Mouse (Mus musculus): ENCODE results near the gene Eya2. TPM values are rescaled to one million over a fixed set of nuclear protein-coding genes. Genes with fewer than 3 reads are reported as not detected.

Eya2 gene
- polyA plus RNA-seq, 1 experiment from 2014 or later, result 3.5 TPM

DNA sequence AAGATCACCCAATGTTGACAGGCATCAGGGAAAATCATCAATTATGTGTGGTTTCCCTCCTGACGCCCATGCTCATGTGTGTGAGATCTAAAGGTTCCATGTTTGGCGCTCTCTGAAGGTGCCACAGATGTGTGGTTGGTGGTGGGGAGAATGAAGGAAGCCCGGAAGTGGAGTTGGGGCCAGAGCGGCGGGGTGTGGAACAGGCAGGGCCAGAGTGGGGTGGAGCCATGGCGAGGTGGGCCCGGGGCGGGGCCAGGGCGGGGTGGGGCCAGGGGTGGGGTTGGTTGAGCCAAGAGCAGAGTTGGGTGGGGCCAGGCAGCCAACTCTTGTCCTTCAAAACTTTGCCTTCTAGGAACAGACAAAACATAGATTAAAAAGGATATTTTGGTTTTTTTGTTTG, 113.4 kb downstream of the Eya2 start:
- ATAC-seq, result no peak
- Histone ChIP-seq H3K4me3 (replicated peaks; ENCODE audit: low read length) (no peak overlapping the region), H3K9me3 (ENCODE audit: control insufficient read depth, low read length) (no peaks in the 10 kb centered on the region), H3K9ac (replicated peaks; ENCODE audit: low read depth, low read length) (no peak overlapping the region), H3K4me2 (ENCODE audit: low read length) (no peak overlapping the region), H3K27ac (ENCODE audit: low read length) (no peak overlapping the region), H3K27me3 (replicated peaks; ENCODE audit: control insufficient read depth, insufficient read depth, low read length) (no peaks in the 10 kb centered on the region), H3K4me1 (replicated peaks; ENCODE audit: control insufficient read depth, insufficient read depth, low read length) (no peaks in the 10 kb centered on the region), H3K36me3 (ENCODE audit: control insufficient read depth, insufficient read depth) (no peaks in the 10 kb centered on the region)
- WGBS, result 77% methylated on average over 9 of the region's 9 CpGs

DNA sequence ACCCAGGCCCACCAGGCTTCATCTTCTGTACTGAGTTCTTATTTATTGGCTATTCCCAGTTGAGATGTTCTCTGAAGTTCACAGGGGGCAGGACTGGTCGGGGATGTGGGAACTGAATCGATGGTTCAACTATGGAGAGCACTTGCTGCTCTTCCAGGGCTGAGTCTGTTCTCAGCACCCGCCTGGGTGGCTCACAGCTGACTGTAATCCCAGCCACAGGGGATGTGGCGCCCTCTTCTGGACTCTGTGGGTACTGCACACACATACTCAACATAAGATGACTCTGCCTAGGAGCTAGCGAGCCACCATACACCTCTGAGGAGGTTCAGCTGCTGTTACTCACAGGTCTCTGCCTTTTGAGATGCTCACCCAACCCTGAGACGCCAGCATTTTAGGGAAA, 121.9 kb downstream of the Eya2 start:
- H3K4me1 ChIP-seq (replicated peaks; ENCODE audit: control insufficient read depth, insufficient read depth, low read length), result 0 out of 2 replicates have a peak, but pooled peaks cover 2% of the 10 kb centered on the region
- H3K4me3 ChIP-seq (replicated peaks; ENCODE audit: low read length), result no peak overlapping the region
- H3K4me2 ChIP-seq (ENCODE audit: low read length), result no peak overlapping the region
- H3K27ac ChIP-seq (ENCODE audit: low read length), result no peak overlapping the region
- no peaks in the 10 kb centered on the region for H3K9me3 ChIP-seq (ENCODE audit: control insufficient read depth, low read length)
- WGBS, result 82% methylated on average over 6 of the region's 6 CpGs
- no peak for ATAC-seq
- no peaks in the 10 kb centered on the region for H3K36me3 ChIP-seq (ENCODE audit: control insufficient read depth, insufficient read depth)
- H3K9ac ChIP-seq (replicated peaks; ENCODE audit: low read depth, low read length), result no peak overlapping the region
- no peaks in the 10 kb centered on the region for H3K27me3 ChIP-seq (replicated peaks; ENCODE audit: control insufficient read depth, insufficient read depth, low read length)

DNA sequence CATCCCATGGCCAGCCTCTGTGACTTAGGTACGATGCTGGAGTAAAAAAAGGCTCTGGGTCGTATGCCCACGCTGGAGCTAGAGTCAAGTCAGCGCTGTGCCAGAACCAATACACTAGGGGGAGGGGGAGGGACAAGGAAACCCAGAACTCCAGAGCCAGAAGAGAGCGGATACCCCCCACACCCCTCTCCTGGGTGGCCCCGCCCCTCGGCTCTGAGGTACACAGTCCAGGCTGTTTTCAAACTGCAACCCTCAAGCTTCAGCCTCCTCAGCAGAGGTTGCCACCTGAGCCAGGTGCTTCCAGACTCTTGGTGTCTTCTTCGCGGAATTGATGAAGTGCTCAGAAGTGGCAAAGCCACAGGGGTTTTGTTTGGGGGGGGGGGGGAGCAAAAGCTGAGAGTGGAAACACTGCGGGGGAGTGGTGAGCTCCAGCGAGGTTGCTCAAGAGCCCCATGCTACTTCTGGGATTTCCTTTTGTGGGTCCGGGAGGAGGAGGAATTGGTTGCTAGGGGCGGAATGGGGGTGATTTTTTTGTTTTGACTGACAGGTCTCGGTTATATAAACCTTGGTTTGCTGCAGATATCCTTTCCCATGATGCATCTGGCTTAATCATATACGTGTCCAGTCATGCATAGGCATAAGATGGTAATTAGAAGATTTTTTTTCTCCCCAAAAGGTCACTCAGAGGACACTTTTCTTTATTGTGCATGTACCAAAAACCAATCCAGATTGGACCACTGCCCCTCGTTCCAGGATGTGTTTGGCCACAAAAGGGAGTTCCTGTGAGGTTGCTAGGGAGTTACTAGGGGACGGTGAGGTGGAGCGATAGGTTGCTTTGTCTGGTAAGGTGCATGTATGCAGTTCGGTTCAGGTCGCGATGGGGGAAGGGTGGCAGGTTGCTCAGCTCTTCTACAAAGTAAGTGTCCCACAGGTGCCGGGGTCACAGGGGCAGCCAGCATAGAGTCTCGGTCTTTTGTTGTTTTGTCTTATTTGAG, 122.6 kb downstream of the Eya2 start:
- Histone ChIP-seq H3K27me3 (replicated peaks; ENCODE audit: control insufficient read depth, insufficient read depth, low read length) (no peaks in the 10 kb centered on the region), H3K9ac (replicated peaks; ENCODE audit: low read depth, low read length) (no peak overlapping the region), H3K9me3 (ENCODE audit: control insufficient read depth, low read length) (no peaks in the 10 kb centered on the region), H3K4me3 (replicated peaks; ENCODE audit: low read length) (no peak overlapping the region), H3K27ac (ENCODE audit: low read length) (no peak overlapping the region), H3K36me3 (ENCODE audit: control insufficient read depth, insufficient read depth) (no peaks in the 10 kb centered on the region), H3K4me1 (replicated peaks; ENCODE audit: control insufficient read depth, insufficient read depth, low read length) (0 out of 2 replicates have a peak, but pooled peaks cover 2% of the 10 kb centered on the region), H3K4me2 (ENCODE audit: low read length) (no peak overlapping the region)
- 53% methylated on average over 23 of the region's 23 CpGs for WGBS
- ATAC-seq, result no peak

DNA sequence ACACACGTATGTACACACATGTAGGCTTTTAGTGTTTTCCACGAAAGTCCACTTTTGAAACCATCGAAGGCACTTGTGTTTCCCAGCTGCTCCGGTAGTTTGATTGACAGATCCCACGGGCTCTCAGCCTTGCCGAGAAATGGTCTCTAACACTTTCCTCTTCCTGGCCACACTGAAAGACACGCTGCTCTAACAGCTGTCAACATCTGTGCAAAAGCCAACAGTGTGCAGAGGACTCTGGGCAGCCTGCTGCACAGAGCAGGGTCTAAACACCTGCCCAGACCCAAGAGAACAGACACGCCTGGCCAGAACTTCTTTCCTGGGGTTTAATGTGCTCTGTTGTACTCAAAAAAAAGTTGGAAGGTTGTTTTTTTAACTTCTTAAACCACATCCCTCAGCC, 124.5 kb downstream of the Eya2 start:
- Histone ChIP-seq H3K4me3 (replicated peaks; ENCODE audit: low read length) (no peak overlapping the region), H3K27me3 (replicated peaks; ENCODE audit: control insufficient read depth, insufficient read depth, low read length) (no peaks in the 10 kb centered on the region), H3K4me2 (ENCODE audit: low read length) (no peak overlapping the region), H3K9ac (replicated peaks; ENCODE audit: low read depth, low read length) (no peak overlapping the region), H3K27ac (ENCODE audit: low read length) (no peak overlapping the region), H3K9me3 (ENCODE audit: control insufficient read depth, low read length) (no peaks in the 10 kb centered on the region), H3K4me1 (replicated peaks; ENCODE audit: control insufficient read depth, insufficient read depth, low read length) (0 out of 2 replicates have a peak, but pooled peaks cover 2% of the 10 kb centered on the region), H3K36me3 (ENCODE audit: control insufficient read depth, insufficient read depth) (no peaks in the 10 kb centered on the region)
- no peak for ATAC-seq
- WGBS, result 86% methylated on average over 8 of the region's 8 CpGs

DNA sequence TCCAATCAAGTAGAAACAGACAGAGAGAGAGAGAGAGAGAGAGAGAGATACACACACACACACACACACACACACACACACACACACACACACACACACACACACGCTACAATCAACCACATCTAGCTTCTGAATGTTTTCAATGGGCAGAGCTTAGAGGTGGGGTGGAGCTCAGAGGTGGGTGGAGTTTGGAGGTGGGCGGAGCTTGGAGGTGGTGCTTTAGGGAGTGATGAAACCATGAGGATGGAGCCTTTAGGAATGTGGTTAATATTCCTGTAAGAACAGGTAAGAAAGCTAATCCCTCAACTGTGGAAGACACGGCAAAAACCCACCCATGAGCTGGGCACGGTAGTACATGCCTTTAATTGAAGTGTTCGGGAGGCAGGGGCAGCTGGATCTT, 127.1 kb downstream of the Eya2 start:
- Histone ChIP-seq H3K4me3 (replicated peaks; ENCODE audit: low read length) (no peak overlapping the region), H3K27ac (ENCODE audit: low read length) (no peak overlapping the region), H3K4me2 (ENCODE audit: low read length) (no peak overlapping the region), H3K9me3 (ENCODE audit: control insufficient read depth, low read length) (no peaks in the 10 kb centered on the region), H3K9ac (replicated peaks; ENCODE audit: low read depth, low read length) (no peak overlapping the region), H3K27me3 (replicated peaks; ENCODE audit: control insufficient read depth, insufficient read depth, low read length) (no peaks in the 10 kb centered on the region), H3K36me3 (ENCODE audit: control insufficient read depth, insufficient read depth) (no peaks in the 10 kb centered on the region), H3K4me1 (replicated peaks; ENCODE audit: control insufficient read depth, insufficient read depth, low read length) (0 out of 2 replicates have a peak, but pooled peaks cover 2% of the 10 kb centered on the region)
- WGBS, result 87% methylated on average over 5 of the region's 5 CpGs
- no peak for ATAC-seq

DNA sequence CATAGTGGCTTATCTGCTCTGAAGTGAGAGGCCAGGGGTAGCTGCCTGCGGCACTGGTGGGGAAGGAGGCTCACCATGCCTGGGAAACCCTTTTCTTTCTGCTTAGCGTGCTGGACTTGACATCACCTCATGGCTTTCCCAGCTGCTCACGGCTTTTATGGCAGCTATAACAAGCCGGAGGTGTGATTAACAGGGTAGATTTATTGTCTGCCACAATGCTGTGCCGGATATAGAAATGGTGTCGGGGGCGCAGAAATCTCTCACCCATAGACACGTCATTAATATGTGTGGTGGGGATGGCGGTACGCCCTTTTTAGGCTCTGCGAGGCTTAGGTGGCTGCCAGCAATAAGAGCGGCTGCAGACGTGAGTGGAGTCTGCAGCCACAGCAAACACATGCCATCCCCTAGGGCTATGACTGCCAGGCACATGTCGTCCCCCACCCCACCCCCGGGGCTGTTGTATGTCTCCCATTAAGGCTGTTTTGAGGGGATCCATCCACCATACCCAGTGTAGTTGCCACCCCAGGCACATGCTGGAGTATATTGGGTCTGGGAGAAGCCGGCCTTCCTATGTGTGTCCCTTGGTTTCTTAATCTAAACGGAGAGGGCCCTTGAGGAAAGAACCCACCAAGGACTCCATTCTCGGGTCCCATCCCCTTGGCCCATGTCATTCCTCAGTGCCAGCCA, 137.9 kb downstream of the Eya2 start:
- Histone ChIP-seq H3K4me3 (replicated peaks; ENCODE audit: low read length) (no peak overlapping the region), H3K27me3 (replicated peaks; ENCODE audit: control insufficient read depth, insufficient read depth, low read length) (no peaks in the 10 kb centered on the region), H3K9me3 (ENCODE audit: control insufficient read depth, low read length) (no peaks in the 10 kb centered on the region), H3K36me3 (ENCODE audit: control insufficient read depth, insufficient read depth) (no peaks in the 10 kb centered on the region), H3K27ac (ENCODE audit: low read length) (no peak overlapping the region), H3K4me1 (replicated peaks; ENCODE audit: control insufficient read depth, insufficient read depth, low read length) (peaks cover 7% of the 10 kb centered on the region; the same call in 1 of the 2 replicates), H3K4me2 (ENCODE audit: low read length) (no peak overlapping the region), H3K9ac (replicated peaks; ENCODE audit: low read depth, low read length) (no peak overlapping the region)
- 0 out of 2 replicates have a peak, but pooled peaks have one; percentile 47 for ATAC-seq
- WGBS, result 61% methylated on average over 18 of the region's 18 CpGs

DNA sequence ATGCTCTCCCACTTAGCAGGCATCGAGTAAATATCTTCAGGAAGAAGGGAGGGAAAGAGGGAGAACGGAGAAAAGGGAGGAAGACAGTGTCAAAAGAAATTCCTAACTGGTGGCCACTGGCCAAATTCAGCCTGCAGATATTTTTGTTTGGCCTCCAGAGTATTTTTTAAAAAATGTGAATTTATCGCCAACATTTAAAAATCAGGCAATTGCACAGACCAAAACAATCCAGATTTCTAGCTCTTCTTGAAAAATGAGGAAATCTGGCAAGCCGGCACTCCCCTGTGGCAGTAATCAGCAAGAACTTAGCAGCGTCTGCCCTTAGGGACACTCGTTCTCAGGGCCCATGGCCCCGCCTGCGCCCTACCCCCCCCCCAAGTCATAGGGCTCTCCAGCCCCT, 138.9 kb downstream of the Eya2 start:
- Histone ChIP-seq H3K27ac (ENCODE audit: low read length) (no peak overlapping the region), H3K27me3 (replicated peaks; ENCODE audit: control insufficient read depth, insufficient read depth, low read length) (no peaks in the 10 kb centered on the region), H3K36me3 (ENCODE audit: control insufficient read depth, insufficient read depth) (no peaks in the 10 kb centered on the region), H3K4me3 (replicated peaks; ENCODE audit: low read length) (no peak overlapping the region), H3K9me3 (ENCODE audit: control insufficient read depth, low read length) (no peaks in the 10 kb centered on the region), H3K9ac (replicated peaks; ENCODE audit: low read depth, low read length) (no peak overlapping the region), H3K4me2 (ENCODE audit: low read length) (no peak overlapping the region), H3K4me1 (replicated peaks; ENCODE audit: control insufficient read depth, insufficient read depth, low read length) (peaks cover 7% of the 10 kb centered on the region; the same call in 1 of the 2 replicates)
- no peak for ATAC-seq
- 78% methylated on average over 8 of the region's 8 CpGs for WGBS

DNA sequence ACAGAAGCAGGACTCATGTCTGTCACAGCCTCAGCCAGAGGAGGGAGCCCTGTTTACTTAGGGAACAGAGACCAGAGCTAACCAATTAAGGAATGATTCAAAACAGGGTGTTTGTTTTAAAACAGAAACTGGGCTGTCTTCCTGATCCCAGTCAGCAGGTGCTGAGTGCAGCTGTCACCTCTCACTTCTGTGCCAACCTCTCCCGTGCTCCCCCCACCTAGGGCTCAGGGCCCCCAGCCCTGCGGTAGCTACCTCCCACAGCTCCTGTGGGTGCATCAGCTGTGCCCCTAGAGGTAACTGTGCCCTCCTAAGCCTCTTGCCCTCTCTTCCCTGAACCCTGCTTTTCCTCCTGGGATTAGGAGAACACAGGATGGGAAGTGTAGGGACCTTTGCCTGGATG, 141.5 kb downstream of the Eya2 start:
- Histone ChIP-seq H3K9me3 (ENCODE audit: control insufficient read depth, low read length) (no peaks in the 10 kb centered on the region), H3K4me1 (replicated peaks; ENCODE audit: control insufficient read depth, insufficient read depth, low read length) (peaks cover 7% of the 10 kb centered on the region; the same call in 1 of the 2 replicates), H3K9ac (replicated peaks; ENCODE audit: low read depth, low read length) (no peak overlapping the region), H3K27me3 (replicated peaks; ENCODE audit: control insufficient read depth, insufficient read depth, low read length) (no peaks in the 10 kb centered on the region), H3K4me3 (replicated peaks; ENCODE audit: low read length) (no peak overlapping the region), H3K36me3 (ENCODE audit: control insufficient read depth, insufficient read depth) (no peaks in the 10 kb centered on the region), H3K4me2 (ENCODE audit: low read length) (no peak overlapping the region), H3K27ac (ENCODE audit: low read length) (no peak overlapping the region)
- no peak for ATAC-seq
- 34% methylated on average over 2 of the region's 2 CpGs for WGBS

DNA sequence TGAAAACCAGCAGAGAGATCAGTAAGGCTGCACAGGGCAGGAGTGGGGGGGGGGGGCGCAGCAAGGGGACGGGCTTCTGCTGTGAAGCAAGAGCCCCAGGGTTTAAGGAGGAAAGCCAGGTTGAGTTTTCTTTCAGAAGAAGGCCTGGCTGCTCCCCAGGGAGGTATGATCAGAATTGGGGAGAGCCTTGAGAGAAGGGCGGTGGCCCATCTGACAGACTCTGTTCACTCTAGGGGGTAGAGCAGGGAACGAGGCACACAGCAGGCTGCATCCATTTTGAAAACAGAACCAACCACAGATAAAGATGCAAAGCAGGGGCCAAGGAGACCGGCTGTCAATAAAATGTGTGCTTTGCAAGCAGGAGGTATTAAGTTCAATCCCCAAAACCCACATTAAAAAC, 145.5 kb downstream of the Eya2 start:
- ATAC-seq, result no peak
- peaks cover 16% of the 10 kb centered on the region for H3K4me1 ChIP-seq (replicated peaks; ENCODE audit: control insufficient read depth, insufficient read depth, low read length)
- no peak overlapping the region for H3K27ac ChIP-seq (ENCODE audit: low read length)
- no peaks in the 10 kb centered on the region for H3K9me3 ChIP-seq (ENCODE audit: control insufficient read depth, low read length)
- 35% methylated on average over 3 of the region's 5 CpGs for WGBS
- peaks cover 5% of the 10 kb centered on the region; the same call in 1 of the 2 replicates for H3K27me3 ChIP-seq (replicated peaks; ENCODE audit: control insufficient read depth, insufficient read depth, low read length)
- H3K4me3 ChIP-seq (replicated peaks; ENCODE audit: low read length), result no peak overlapping the region
- H3K4me2 ChIP-seq (ENCODE audit: low read length), result no peak overlapping the region
- H3K36me3 ChIP-seq (ENCODE audit: control insufficient read depth, insufficient read depth), result no peaks in the 10 kb centered on the region
- no peak overlapping the region for H3K9ac ChIP-seq (replicated peaks; ENCODE audit: low read depth, low read length)
